Mouse (Mus musculus) thymus, postnatal 14 days (tissue): ENCODE data around the gene Nup160.
A peak's percentile ranks its signal among the peaks of the same experiment; 100 is the strongest.

ENCODE experiments used
- DNase-seq: peaks from one replicate; pipeline ENCODE4 v3.0.0; 2021

The Nup160 gene

GRCm38 (mm10) chr2:90677007-90677406 is at the start of gene Nup160:
Nup160 (plus strand) TSS chr2:90677215.
- no peak for DNase-seq

DNA sequence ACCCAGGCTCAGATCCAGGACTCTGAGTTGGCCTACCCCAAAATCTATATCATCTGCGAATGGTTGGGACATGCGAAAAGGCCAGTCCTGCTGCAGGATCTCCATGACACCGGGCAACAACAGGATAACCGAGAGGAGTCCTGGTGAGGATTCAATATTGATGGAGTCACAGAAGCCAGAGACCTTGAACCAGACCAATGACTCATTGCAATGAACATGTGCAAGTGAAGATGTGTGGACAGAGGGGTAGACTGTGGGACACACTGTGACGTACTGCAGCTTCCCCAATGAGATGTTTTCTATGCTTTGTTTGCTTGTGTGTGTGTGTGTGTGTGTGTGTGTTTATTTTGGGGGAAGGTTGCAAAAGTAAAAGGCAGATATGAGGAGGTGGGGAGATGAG is 48.8 kb upstream of the Nup160 start:
- no peak for DNase-seq

GRCm38 (mm10) chr2:90629552-90629951 is 47.5 kb upstream of the Nup160 start:
- no peak for DNase-seq

- no peak for DNase-seq
These were observed 44.9 kb upstream of the Nup160 start for GRCm38 (mm10) chr2:90631938-90632733.

DNA sequence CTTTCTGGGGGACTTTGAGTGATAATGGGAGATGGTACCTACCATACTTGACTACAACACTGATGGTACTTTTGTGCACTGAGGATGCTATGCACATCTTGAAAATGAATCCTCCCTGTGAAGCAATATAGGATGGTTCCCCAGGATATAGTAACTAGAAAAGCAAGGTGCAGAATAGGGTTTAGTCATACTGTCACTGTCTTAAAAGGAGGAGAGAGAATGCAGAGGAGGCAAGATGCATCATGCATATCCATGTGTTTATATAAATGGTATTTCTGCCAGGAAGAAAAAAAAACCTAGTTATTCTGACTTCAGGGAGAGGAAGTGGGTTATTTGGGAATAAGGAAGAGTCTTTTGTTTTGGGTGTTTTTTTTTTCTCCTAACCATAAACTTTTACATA is 42.3 kb upstream of the Nup160 start:
- DNase-seq, result no peak

- DNase-seq, result peak; percentile 34
These were observed 41.8 kb upstream of the Nup160 start for GRCm38 (mm10) chr2:90635085-90635723.

- DNase-seq, result no peak
These were observed 40.2 kb upstream of the Nup160 start for GRCm38 (mm10) chr2:90636853-90637252.

GRCm38 (mm10) chr2:90638986-90639746 is 37.8 kb upstream of the Nup160 start:
- no peak for DNase-seq

DNA sequence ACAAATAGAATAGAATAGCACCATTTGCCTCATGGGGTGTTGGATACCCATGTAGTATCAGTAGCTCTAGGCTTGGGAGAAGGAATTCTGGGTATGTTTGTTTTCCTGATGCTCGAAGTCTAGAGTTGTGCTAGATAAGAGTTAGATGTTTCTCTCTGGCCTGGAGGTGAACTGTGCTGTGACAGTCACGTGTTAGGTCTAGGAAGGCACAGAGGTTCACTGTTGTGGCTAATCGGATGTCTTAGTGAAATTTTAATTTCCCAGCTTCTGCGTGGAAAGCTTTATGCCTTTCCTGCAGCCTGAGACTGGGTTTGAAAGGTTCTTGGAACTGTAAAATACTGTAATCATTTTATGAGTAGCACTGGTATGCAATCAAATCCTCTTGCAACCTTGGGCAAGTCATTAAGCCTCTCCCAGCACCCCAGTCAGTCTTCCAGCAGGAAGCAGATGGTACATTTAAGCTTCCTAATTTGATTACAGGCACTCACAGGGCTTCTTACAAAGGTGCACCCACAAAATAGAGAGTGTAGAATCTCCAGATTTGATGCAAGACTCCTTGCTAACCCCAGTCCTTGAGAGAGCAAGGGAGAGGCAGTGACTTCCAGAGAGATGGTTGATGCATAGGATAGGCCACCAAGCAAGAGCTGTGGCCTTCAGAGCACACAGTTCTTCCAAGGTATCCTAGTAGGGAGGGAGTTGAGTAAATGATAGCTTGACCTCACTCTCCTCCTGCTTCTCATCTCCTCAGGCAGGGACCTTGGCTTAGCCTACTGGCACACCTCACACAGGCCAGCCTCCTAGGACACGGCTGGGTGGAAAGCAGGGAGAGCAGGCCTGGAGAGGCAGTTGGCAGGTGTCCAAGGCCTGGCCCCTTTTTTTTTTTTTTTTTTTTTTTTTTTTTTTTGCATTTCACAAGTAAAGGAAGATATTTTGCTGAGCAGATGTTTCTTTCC is 37.0 kb upstream of the Nup160 start:
- DNase-seq, result no peak

GRCm38 (mm10) chr2:90641007-90641709 is 35.9 kb upstream of the Nup160 start:
- DNase-seq, result no peak

- no peak for DNase-seq
These were observed 35.3 kb upstream of the Nup160 start for GRCm38 (mm10) chr2:90641710-90642039.

GRCm38 (mm10) chr2:90647084-90647483 is 29.9 kb upstream of the Nup160 start:
- no peak for DNase-seq

GRCm38 (mm10) chr2:90649405-90649804 is 27.6 kb upstream of the Nup160 start:
- DNase-seq, result no peak

DNA sequence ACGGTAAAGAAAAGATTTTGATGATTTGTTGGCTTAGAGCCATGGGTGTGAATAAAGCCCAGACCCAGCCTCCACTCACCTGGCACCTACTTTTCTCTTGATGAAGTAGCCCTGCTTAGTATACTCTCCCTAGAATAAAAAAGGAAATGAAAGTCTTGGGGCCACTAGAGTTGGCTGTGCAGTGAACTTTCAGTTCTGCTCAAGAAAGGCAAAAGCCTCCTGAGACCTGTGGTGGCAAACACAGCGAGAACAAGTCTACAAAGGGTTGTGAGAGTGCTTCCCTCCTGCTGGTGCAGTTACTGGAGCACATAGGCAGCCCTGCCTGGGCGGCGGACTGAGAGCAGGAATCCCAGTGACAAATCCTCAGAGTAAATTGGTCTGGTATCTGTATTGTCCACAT is 27.1 kb upstream of the Nup160 start:
- DNase-seq, result no peak

GRCm38 (mm10) chr2:90652101-90652500 is 24.9 kb upstream of the Nup160 start:
- DNase-seq, result peak; percentile 44

DNA sequence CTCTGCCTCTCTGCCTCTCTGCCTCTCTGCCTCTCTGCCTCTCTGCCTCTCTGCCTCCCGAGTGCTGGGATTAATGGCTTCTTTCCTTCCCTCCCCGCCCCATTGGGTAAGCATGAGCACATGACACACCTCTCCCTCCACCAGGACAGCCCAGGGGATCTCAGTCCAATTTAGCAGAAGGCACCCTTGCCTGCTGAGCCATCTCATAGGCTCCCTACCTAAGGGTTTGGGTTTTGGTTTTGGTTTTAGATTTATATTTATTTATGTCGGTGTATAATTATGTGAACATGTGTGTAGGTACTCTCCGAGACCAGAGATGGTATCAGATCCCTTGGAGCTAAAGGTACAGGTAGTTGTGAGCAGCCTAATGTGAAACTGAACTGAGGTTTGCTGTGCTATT is 24.0 kb upstream of the Nup160 start:
- DNase-seq, result no peak

DNA sequence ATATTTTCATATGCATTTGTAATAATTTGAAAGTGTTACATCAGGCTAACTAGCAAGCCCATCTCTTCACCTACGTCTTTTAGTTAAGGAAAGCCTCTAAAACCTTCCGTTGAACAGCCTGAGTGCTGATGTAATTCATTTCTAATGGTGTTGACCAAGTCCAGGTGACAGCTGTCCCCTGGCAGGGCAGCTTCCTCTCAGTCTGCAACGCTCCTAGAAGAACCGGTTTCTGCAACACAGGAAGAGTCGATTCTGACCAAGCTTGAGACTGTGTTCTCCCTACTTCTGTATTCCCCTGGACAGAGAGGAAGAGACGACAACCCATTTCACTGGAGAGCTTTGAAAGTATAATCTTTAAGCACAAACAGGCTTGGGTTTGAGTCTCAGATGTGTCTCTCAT is 21.6 kb upstream of the Nup160 start:
- DNase-seq, result no peak

GRCm38 (mm10) chr2:90658613-90659012 is 18.4 kb upstream of the Nup160 start:
- no peak for DNase-seq

DNA sequence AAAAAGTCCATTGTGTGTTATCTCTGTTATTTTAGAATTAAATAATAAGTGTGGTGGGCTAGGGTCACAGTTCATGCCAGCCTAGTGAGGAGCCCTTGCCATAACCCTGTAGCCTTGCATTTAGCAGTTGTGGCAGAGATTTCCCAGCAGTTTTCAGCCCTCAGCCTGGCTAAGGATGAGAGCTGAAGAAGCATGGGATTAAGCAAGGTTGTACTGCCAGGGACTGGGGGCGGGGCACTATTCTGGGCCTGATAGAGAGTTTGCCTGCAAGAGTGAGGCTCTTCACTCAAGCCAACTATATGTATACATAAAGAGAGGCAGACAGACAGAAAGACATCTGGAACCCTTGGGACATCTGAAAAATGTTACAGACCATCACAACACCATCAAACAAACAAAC is 18.0 kb upstream of the Nup160 start:
- DNase-seq, result no peak

- DNase-seq, result no peak
These were observed 17.4 kb upstream of the Nup160 start for GRCm38 (mm10) chr2:90659639-90660038.

GRCm38 (mm10) chr2:90660947-90661346 is 16.1 kb upstream of the Nup160 start:
- DNase-seq, result no peak

GRCm38 (mm10) chr2:90661426-90661825 is 15.6 kb upstream of the Nup160 start:
- no peak for DNase-seq
